Mouse (Mus musculus) adrenal gland, adult 2 months (tissue): Measurements from ENCODE around the gene Cacna1a. TPM values are rescaled to one million over a fixed set of nuclear protein-coding genes. Genes with fewer than 3 reads are reported as not detected.
"Not testable (repeated sequence)": the region's sequence is repeated elsewhere in the genome, so short reads cannot be mapped to it uniquely, and the experiment has no call there.

ENCODE experiments used
- DNase-seq: peaks from one replicate; pipeline ENCODE4 v3.0.0; 2021
- polyA plus RNA-seq: library from polyadenylated mRNA; depleted of rRNA; stranded (reverse); fragments of >200 nt; gene quantifications from 2 replicates; pipeline ENCODE4 v1.2.3, GENCODE M21; 2012
- total RNA-seq, 2 experiments: library from RNA; stranded (reverse); gene quantifications; 2 replicates each; pipeline ENCODE4 v1.2.3; 2021

Cacna1a gene
- total and polyA plus RNA-seq, 3 experiments = 5.6 to 41.6 (median 7.8) TPM

GRCm38 (mm10) chr8:84660819-84661457 is 272.7 kb downstream of the Cacna1a start:
- peak; percentile 65 for DNase-seq

DNA sequence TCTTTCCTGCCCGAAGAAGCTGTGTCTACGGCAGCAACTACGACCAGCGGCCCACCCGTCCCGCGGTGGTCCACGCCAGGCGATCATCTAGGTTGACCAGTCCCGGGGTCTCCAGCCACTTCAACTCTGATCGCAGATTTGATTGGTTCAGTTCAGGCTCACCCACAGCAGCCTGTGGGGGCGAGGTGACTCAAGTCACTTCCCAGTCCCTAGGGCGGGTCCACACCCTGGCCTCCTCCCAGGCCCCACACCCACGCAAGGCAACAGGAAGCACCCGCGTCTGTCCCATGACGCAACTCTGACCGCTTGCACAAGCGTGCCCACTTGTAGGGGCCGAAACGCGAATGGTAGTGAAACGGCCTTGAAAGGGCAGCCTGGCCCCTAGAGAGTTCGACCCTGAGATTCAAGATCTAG is 273.2 kb downstream of the Cacna1a start:
- peak; percentile 97 for DNase-seq

DNA sequence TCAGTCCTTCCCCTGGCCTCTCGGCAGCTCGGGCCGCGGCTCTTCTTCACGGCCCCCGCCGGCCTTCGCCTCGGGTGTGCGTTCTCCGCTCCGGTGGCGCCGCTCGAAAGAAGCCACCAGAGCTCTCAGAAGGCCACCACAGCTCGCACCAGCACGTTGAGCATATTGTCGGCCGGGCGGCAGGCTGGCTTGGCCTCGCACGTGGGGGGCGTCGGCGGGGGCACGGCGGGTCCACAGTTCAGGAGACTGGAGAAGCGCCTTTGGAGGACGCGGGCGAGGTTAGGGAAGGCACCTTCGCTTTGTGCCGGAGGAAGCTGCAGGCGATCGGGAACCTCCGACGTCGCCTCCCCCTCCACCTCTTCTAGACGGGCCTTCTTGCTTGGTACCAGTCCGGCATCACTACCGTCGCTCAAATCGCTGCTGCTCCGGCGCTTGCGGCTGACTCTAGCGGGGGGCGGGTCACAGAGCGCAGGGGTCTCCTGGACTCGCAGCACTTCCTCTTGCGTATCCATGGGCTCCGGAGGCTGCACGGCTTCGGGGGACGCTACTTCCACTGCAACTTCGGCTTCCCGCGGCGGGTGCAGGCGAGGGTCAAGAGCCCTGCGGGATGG is 273.8 kb downstream of the Cacna1a start:
- peak; percentile 75 for DNase-seq

DNA sequence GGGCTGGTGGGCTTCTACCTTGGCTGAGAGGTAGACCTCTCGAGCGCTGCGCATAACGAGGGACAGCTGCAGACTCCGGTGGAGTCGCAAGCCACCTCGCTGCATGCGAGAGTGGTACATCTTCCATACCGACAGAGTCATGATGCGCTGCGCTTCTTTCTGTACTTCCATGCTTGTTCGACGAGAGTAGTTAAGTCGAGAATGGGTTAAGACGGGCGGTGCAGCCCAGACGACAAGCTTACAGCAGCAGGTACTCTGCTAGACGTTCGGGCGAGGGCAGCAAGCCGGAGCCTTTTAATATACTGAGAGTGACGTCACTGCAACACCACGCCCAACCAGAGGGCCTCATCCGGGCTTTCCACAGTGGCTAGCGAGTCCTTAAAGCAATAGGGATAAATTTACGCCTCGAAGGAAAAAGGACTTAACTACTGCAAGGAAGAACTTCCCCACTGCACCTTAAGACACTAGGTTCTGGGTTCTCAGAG is 274.4 kb downstream of the Cacna1a start, which contains the start of gene Ier2:
Gene Ier2 (minus strand): TSS at position 272 of the 485 bp plus-strand sequence.
- peak; percentile 96 for DNase-seq

GRCm38 (mm10) chr8:84663483-84664327 is 275.5 kb downstream of the Cacna1a start:
- peak; percentile 99 for DNase-seq

DNA sequence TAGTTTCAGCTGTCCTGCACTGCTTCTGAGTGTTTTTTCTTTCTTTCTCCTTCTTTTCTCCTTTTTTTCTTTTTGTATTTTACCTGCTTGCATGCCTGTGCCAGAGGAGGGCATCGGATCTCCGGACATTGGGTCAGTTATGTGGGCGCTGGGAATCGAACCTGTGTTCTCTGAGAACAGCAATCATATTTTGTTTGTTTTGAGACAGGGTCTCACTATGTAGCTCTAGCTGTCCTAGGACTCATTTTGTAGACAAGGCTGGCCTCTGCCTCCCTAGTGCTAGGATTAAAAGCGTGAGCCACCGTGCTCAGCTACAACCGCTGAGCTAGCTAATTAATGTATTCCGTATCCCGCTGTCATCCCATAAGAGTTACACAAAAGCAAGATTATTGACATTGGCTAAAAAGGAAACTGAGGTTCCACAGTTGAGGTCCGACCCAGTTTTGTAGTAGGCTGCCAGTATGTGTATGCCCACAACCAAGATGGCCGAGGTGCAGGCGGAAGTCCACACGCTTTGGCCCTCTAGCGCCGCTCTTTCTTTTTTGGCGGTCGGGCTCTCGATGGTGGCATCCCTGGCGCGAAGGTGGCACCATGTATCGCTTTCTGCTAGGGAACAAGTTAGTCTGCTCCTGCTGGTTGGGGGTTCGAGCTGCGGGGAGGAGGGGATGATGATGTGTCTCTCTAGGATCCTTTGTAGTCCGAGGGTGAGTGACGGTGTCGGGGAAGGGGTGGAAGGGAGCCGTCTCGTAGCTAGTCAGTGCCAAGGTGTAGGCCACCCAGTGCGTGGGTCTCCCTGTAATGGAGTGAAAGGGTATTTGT is 276.5 kb downstream of the Cacna1a start:
- DNase-seq = peak; percentile 89

DNA sequence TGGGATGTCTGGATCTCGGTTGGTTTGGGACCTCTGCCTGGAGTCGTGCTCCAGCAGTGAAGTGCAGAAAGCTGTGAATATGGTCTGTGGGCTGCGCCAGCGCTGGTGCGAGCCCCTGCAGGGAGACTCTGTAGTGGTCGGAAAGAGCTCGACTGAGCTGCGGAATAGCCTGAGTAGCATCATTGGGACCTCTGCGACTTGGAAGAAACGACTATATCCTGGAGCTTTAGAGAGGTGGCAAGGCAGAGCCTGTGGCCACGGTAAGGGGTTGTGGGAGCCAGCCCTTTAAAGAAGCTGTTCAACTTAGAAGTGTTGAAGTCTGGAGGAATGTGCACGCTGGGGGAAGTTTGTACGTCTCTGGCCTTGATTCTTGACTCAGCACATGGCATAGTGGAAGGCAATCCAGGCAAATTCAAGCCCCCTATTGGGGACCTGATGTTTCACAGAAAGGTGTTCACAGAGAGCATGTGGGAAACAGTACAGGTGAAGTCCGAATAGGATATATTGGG is 277.2 kb downstream of the Cacna1a start:
- DNase-seq = no peak

DNA sequence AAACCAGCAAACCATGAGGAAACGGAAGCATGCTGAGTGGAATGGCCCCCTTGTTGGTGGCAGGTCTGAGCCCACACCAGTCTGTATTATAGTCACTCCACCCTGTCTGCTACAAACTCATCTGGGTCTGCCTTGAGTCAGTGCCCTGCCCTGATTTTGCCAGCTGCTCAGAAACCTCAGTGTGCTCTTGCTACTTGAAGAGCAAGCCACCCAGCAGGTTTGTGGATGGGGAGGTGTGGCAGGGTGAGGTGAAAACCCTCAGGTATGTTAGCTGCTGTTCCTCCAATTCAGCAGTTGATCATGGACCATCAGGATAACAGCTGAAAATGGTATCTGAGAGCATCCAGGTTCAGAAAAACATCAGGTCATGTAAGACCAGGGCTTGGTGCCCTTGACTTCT is 279.8 kb downstream of the Cacna1a start:
- DNase-seq = no peak

DNA sequence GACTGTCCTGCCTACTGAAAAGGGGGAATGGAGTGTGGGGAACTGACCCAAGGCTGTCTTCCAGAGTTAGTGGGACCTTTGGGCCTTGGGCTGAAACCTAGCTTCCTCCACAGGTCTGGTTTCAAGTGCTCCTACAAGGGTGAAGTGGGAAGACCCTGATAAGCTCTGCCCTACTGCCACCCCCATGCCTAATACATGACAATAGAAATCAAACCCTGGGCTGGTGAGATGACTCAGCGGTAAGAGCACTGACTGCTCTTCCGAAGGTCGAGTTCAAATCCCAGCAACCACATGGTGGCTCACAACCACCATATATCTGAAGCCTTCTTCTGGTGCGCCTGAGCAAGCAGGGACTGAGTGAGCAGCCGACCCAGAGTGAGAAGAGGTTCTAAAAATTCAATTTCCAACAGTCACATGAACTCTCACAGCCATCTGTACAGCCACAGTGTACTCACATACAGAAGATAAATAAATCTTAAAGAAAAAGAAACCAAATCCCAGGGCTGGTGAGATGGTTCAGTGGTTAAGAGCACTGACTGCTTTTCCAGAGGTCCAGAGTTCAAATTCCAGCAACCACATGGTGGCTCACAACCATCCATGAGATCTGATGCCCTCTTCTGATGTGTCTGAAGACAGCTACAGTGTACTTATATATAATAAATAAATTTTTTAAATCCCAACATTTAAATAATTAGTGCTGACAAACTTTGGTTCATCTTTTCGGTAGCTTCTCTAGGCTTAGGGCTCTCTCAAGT is 280.7 kb downstream of the Cacna1a start:
- no peak for DNase-seq

DNA sequence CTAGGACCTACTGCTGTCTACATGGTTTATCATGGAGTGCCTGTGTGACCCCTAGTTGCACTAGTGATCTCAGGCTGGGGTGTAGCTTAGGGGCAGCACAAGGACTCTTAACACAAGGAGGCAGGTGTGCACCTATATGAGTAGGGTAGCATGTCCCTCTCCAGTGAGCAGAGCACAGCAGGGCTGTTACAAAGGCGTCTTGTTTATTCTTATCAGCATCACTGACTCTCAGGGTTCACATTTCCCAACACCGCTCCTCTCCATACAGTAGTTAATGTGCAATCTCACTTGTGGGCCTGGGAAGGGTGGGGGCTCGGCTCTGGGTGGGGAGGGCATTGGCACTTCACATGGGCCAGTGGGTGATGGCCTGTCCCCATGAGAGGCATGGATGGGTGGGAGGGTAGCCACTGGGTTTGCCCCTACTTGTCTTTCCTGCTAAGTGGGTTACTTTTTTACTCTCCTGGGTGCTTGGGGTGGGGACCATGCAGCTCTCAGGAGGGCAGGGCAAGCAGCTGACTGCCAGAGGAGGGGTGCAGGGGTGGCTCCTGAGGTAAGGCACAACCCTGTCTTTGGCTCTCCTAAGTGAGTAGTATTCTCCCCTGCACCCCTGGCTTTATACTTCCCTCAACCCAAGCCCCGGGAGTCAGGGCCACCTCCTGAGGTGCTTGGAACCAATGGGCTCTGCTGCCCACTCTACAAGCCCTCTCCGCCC is 282.2 kb downstream of the Cacna1a start:
- DNase-seq = not testable (repeated sequence)

DNA sequence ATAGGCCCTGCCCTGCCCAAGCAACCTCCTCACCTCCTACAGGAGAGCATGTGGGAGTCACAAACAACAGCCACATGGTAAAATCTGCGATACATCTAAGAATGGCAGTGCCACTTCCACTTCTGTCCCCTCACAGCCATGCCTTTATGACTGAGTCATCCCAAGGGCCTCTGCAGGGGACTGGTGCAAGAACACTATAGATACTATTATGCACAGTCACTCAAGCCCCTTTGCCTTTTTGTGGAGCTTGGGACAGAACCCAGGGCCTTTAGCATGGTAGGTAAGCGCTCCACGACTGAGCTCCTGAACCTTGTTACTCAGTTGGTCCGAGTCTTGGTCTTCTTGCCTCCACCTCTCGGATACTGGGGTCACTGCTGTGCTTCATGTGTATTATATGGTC is 289.1 kb downstream of the Cacna1a start:
- no peak for DNase-seq

- no peak for DNase-seq
These were observed 293.2 kb downstream of the Cacna1a start for GRCm38 (mm10) chr8:84681476-84681875.

DNA sequence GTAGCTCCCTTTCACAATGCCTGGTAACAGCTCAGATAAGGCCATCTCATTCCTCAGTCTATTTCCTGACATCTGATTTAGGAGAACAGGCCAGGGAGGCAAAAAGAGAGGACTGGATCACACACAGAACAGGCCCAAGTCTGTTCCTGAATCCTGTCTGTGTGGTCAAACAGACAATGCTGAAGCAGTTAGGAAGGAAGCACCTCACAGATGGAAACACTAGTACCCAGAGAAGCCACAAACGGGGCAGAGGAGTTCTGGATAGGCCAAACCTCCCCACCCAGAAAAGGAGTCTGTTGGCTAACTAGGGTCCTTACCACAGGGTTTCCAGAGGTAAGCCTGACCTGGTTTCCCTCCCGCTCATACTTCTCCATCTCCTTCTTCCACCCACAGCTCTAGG is 294.0 kb downstream of the Cacna1a start:
- DNase-seq = no peak

DNA sequence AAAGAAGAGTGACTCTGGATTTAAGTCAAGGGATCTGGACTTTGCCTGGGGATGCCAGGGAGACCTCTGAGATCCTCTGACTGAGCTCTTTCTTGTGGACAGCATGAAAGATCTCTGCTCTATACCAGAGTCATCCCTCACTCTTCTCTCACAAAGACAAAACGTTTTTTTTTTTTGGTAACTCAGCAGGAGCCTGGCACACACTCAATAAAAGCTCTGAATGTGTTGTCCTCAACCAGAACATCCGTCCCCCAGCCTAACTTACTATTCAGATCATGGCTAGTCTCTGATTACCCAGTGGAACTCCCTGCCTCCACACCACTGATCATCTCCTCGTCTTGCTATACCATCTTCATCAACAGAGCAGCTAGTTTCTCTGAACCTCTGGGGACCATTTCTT is 296.3 kb downstream of the Cacna1a start:
- DNase-seq = no peak

GRCm38 (mm10) chr8:84686191-84687002 is 298.2 kb downstream of the Cacna1a start, which contains the start of gene Trmt1:
Trmt1 (plus strand) TSS chr8:84686307.
- peak; percentile 62 for DNase-seq

GRCm38 (mm10) chr8:84687003-84687704 is 298.9 kb downstream of the Cacna1a start:
- DNase-seq = no peak

GRCm38 (mm10) chr8:84687705-84688100 is 299.5 kb downstream of the Cacna1a start, which contains the start of gene Nacc1:
Nacc1 (minus strand) TSS chr8:84687862.
- peak; percentile 93 for DNase-seq
